Mouse (Mus musculus) small intestine, adult 2 months (tissue): ENCODE data around the gene Nap1l4.

ENCODE experiments used
- CTCF ChIP-seq: fragments of 200-500 bp; IDR thresholded peaks from 2 replicates; pipeline ENCODE4 v1.5.1; 2012; ENCODE audit warnings: low read depth, mild to moderate bottlenecking, control low read depth, inconsistent platforms, low read length, moderate library complexity, mixed read lengths; ENCODE audit not compliant: insufficient replicate concordance, insufficient read length; ENCODE audit errors: extremely low read depth
- POLR2A ChIP-seq: fragments of 200-500 bp; IDR thresholded peaks from 2 replicates; pipeline ENCODE4 v1.6.1; 2012; ENCODE audit warnings: low read depth, mild to moderate bottlenecking, control low read depth, inconsistent platforms, low read length, moderate library complexity

GRCm38 (mm10) chr7:143563787-143564186 lies 14.9 kb upstream of the Nap1l4 start:
- no peak for TF ChIP-seq CTCF
- TF ChIP-seq POLR2A = no peak
